Mouse (Mus musculus) c-Kit-positive CD71-negative TER-119-negative erythroid progenitor cells, embryonic 14.5 days (primary cell): Measurements from ENCODE around the gene Gm20388.

Source experiments
- DNase-seq: peaks from one replicate; pipeline ENCODE4 v3.0.0-alpha.2; 2013; ENCODE audit warnings: low read depth

Gm20388 gene

GRCm38 (mm10) chr8:121904999-121905398, 1994.4 kb downstream of the Gm20388 start:
- DNase-seq, result no peak

GRCm38 (mm10) chr8:121905420-121905819, 1994.8 kb downstream of the Gm20388 start:
- DNase-seq, result no peak

- DNase-seq, result no peak
Measured at GRCm38 (mm10) chr8:121905864-121906263, 1995.2 kb downstream of the Gm20388 start.

- no peak for DNase-seq
Measured at GRCm38 (mm10) chr8:121906542-121907512, 1996.2 kb downstream of the Gm20388 start.

- peak; percentile 92 for DNase-seq
Measured at GRCm38 (mm10) chr8:121907587-121908248, 1997.1 kb downstream of the Gm20388 start, which contains the start of gene Slc7a5. Gene Slc7a5, minus strand, starts transcription at chr8:121907694.

GRCm38 (mm10) chr8:121908378-121909147, 1997.9 kb downstream of the Gm20388 start:
- DNase-seq, result no peak

- DNase-seq, result no peak
Measured at GRCm38 (mm10) chr8:121909148-121909541, 1998.5 kb downstream of the Gm20388 start.

GRCm38 (mm10) chr8:121909663-121910062, 1999.0 kb downstream of the Gm20388 start:
- DNase-seq, result peak; percentile 90

GRCm38 (mm10) chr8:121911400-121911799, 2000.8 kb downstream of the Gm20388 start:
- DNase-seq, result no peak

- DNase-seq, result no peak
Measured at GRCm38 (mm10) chr8:121911987-121912386, 2001.3 kb downstream of the Gm20388 start.

- DNase-seq, result no peak
Measured at GRCm38 (mm10) chr8:121912831-121913230, 2002.2 kb downstream of the Gm20388 start.

- no peak for DNase-seq
Measured at GRCm38 (mm10) chr8:121913378-121913777, 2002.7 kb downstream of the Gm20388 start.

- DNase-seq, result no peak
Measured at GRCm38 (mm10) chr8:121919158-121919557, 2008.5 kb downstream of the Gm20388 start.

- no peak for DNase-seq
Measured at GRCm38 (mm10) chr8:121919731-121920130, 2009.1 kb downstream of the Gm20388 start.

GRCm38 (mm10) chr8:121921582-121921981, 2010.9 kb downstream of the Gm20388 start:
- no peak for DNase-seq

- no peak for DNase-seq
Measured at GRCm38 (mm10) chr8:121922101-121922500, 2011.5 kb downstream of the Gm20388 start.

GRCm38 (mm10) chr8:121924681-121925080, 2014.0 kb downstream of the Gm20388 start:
- DNase-seq, result no peak

- peak; percentile 73 for DNase-seq
Measured at GRCm38 (mm10) chr8:121925624-121926023, 2015.0 kb downstream of the Gm20388 start.

GRCm38 (mm10) chr8:121926266-121926665, 2015.6 kb downstream of the Gm20388 start:
- DNase-seq, result no peak

- DNase-seq, result no peak
Measured at GRCm38 (mm10) chr8:121927316-121927715, 2016.7 kb downstream of the Gm20388 start.

GRCm38 (mm10) chr8:121930047-121930446, 2019.4 kb downstream of the Gm20388 start:
- no peak for DNase-seq

- DNase-seq, result no peak
Measured at GRCm38 (mm10) chr8:121931571-121931970, 2020.9 kb downstream of the Gm20388 start.
